Mouse (Mus musculus) gonadal fat pad, adult 2 months (tissue): Measurements from ENCODE around the gene Clec4a1. TPM values are rescaled to one million over a fixed set of nuclear protein-coding genes. Genes with fewer than 3 reads are reported as not detected.

ENCODE experiments used
- DNase-seq: peaks from one replicate; pipeline ENCODE4 v3.0.0-alpha.2; 2012; ENCODE audit warnings: low read depth
- polyA plus RNA-seq: library from polyadenylated mRNA; depleted of rRNA; stranded (reverse); fragments of >200 nt; gene quantifications from 2 replicates; pipeline ENCODE4 v1.2.3, GENCODE M21; 2012; rRNA removed

The Clec4a1 gene
- polyA plus RNA-seq, result 4.8 and 5.1 TPM in 2 replicates

GRCm38 (mm10) chr6:122921451-122921850 lies at the start of gene Clec4a1:
TSS of gene Clec4a1 (plus strand) at chr6:122921848.
- DNase-seq, result no peak

GRCm38 (mm10) chr6:122872800-122873199 lies 48.8 kb upstream of the Clec4a1 start:
- DNase-seq, result no peak

GRCm38 (mm10) chr6:122873871-122874719 lies 47.6 kb upstream of the Clec4a1 start, which contains the start of gene Necap1:
TSS of gene Necap1 (plus strand) at chr6:122874474.
- peak; percentile 50 for DNase-seq

- no peak for DNase-seq
Measured at GRCm38 (mm10) chr6:122874720-122875389, 46.8 kb upstream of the Clec4a1 start.

GRCm38 (mm10) chr6:122879141-122879735 lies 42.4 kb upstream of the Clec4a1 start:
- DNase-seq, result no peak

- no peak for DNase-seq
Measured at GRCm38 (mm10) chr6:122879781-122880505, 41.7 kb upstream of the Clec4a1 start.

- DNase-seq, result no peak
Measured at GRCm38 (mm10) chr6:122881287-122881686, 40.4 kb upstream of the Clec4a1 start.

- DNase-seq, result peak; percentile 64
Measured at GRCm38 (mm10) chr6:122883603-122884002, 38.0 kb upstream of the Clec4a1 start.

- no peak for DNase-seq
Measured at GRCm38 (mm10) chr6:122889599-122889998, 32.0 kb upstream of the Clec4a1 start.

GRCm38 (mm10) chr6:122892442-122893049 lies 29.1 kb upstream of the Clec4a1 start:
- no peak for DNase-seq

GRCm38 (mm10) chr6:122919922-122920321 lies 1.7 kb upstream of the Clec4a1 start:
- DNase-seq, result no peak

GRCm38 (mm10) chr6:122934845-122935244 lies 13.2 kb downstream of the Clec4a1 start:
- no peak for DNase-seq

GRCm38 (mm10) chr6:122939618-122940017 lies 18.0 kb downstream of the Clec4a1 start:
- DNase-seq, result no peak

GRCm38 (mm10) chr6:122946760-122947159 lies 25.1 kb downstream of the Clec4a1 start:
- no peak for DNase-seq

- DNase-seq, result no peak
Measured at GRCm38 (mm10) chr6:122952401-122952800, 30.8 kb downstream of the Clec4a1 start, which contains the start of gene Clec4a3. TSS of gene Clec4a3 (plus strand) at chr6:122952515.

GRCm38 (mm10) chr6:122964562-122964961 lies 42.9 kb downstream of the Clec4a1 start:
- no peak for DNase-seq

- DNase-seq, result no peak
Measured at GRCm38 (mm10) chr6:122969048-122969447, 47.4 kb downstream of the Clec4a1 start.
